Mouse (Mus musculus) retina, embryonic 14.5 days (tissue): ENCODE results near the gene Art2b.
"Not testable (repeated sequence)": the region's sequence is repeated elsewhere in the genome, so short reads cannot be mapped to it uniquely, and the experiment has no call there.

ENCODE experiments used
- DNase-seq: peaks from one replicate; pipeline ENCODE4 v3.0.0-alpha.2; 2015; ENCODE audit warnings: low spot score

Art2b gene

DNA sequence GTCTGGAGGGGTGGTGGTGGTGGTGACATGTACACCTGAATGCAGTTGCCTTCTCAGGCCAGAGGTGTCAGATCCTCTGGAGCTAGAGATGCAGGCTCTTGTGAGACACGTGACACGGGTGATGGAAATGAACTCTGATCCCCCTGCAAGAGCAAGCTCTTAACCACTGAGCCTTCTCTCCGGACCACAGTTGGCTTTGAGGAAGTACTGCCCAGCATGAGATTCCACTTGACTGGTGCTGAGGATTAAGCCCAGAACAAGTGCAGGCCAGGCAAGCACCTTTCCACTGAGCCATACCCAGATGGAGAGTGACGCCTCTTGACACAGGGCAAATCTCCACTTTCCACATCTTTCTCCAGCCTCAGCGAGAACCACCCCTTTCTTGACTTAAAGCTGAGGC lies 26.0 kb downstream of the Art2b start:
- not testable (repeated sequence) for DNase-seq

DNA sequence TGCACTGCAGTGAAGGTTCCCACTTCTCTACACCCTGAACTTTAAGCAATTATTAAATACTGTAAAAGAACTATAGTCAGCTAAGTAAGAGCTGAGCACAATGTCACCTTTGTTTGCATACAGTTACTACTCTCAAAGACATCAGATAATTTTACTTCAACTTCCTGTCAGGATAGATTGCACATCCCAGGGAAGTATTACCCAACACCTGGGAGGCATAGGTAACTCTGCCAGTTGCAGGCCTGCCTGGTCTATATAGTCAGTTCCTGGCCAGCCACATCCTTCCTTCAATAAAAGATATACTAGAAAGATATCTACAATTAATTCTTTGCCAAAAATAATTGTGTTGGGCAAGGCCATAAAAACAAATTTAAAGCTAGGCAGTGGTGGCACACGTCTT lies 28.0 kb downstream of the Art2b start:
- no peak for DNase-seq

DNA sequence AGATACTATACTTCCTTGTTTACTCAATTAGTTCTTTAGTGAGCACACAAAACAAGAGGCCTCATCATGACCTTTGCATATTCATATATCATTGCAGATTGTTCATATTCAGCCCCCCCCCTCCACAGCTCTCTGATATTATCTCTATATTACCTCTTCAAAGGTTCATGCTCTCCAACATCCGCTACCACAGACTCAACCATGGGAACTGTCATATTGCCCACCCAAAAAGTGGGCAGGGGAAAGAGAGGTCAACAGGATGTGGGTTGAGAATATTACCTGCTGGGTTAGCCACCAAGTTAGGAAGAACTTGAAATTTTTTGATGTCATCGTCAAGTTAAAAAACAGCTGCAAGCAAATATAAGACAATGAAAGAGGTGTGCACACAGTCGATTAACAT lies 29.9 kb downstream of the Art2b start:
- DNase-seq, result not testable (repeated sequence)

DNA sequence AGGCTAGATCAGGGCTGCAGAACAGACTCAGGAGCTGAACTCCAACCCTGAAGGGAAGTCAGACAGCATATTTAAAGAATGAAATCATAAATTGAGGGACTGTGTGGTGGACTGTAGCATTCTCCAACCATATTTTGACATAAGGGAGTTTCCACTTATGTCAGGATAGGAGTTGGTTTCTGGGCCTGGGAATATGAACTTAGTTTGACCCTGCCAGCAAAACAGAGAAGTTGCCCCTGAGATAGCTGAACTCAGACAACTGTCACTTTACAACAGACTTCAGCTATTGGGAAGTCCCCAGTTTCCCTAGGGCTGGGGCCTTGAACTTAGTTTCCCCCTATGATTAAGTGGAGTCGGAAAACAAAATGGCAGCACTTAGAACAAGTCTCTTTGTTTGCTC lies 33.9 kb downstream of the Art2b start:
- DNase-seq, result no peak

DNA sequence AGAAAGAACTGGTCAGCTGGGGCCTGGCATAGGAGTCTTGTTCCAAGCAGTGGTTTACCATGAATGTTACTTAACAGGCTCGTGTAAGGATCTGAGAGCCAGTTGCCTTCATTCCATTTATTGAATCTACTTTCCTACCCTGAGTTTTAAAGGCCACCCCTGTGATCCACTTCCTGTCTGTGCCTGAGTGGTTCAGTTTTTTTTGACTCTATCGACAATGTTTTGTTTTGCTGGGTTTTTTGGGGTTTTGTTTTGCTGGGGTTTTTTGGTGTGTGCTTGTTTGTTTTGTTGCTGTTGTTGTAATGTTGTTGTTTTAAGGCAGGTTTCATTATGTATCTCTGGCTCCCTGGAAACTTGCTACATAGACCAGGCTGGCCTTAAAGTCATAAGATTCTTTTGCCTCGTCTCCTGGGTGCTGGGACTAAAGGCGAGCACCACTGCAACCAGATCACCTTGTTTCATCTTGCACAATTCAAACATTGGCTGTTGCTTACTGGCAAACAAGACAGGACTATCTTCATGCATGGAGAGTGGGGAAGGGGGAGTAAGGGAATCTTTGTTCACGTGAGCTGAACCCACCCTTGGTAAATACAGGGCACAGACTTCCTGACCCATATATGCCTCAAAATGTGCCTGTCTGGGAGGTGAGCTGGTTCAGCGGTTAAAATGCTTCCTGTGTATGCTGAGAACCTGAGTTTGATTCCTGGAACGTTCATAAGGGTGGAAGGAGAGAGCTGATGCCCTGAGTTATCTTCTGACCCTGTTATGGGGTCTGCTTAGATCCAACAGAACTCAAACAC lies 34.5 kb downstream of the Art2b start:
- DNase-seq, result no peak

DNA sequence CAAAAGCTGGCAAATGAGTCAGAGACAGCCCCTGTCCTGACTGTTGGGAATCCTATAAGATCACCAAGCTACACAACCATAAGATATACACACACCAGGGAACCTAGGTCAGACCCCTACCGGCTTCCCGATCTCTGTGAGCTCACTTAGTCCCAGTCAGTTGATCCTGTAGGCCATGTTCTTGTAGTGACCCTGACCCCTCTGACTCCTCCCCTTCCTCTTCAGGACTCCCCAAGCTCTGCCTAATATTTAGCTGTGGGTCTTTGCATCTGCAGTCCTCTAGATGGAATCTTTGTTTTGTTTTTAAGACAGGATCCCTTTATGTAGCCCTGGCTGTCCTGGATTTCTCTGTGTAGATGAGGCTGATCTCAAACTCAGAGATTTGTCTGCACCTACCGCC lies 36.1 kb downstream of the Art2b start:
- no peak for DNase-seq

- DNase-seq, result no peak
Observed at GRCm38 (mm10) chr7:101547651-101548050, 37.7 kb downstream of the Art2b start.

DNA sequence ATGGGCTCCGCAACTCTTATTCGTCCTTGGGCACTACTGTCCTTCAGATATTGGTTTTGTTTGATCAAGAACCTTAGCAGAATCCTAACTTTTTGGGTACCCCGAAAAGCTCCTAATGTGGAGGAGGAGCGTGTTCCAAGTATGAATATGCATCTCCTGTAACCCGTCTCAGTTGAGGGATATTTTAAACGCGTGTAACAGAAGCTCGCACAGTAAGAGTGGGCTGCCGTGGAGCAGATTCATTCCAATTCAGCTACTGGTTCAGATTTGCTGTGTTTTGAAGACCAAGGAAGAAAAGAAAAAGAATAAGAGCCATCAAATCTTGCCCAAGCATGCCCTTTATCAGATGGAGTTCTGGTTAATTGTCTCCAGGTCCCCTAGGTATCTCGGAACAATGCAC lies 43.7 kb downstream of the Art2b start:
- no peak for DNase-seq

DNA sequence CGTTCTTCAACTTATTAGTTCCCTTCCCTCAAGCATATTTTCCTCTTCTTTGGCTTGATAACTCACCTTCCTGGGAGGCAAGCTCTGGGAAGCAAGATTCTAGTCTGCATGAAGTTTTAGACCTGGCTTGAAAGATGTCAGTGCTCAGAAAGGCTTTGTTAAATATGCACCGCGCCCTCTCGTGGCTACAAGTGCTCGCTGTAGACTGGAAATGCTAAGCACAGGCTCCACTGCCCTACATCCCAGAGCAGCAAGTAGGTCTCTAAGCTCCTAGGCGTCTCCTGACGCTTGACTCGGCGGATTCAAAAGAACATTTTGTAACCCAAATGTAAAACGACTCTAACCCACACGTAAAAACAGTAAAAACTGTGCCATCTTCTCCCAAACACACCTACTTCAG lies 44.3 kb downstream of the Art2b start:
- DNase-seq, result peak; percentile 94

GRCm38 (mm10) chr7:101540684-101541083 lies 44.7 kb downstream of the Art2b start:
- DNase-seq, result no peak

DNA sequence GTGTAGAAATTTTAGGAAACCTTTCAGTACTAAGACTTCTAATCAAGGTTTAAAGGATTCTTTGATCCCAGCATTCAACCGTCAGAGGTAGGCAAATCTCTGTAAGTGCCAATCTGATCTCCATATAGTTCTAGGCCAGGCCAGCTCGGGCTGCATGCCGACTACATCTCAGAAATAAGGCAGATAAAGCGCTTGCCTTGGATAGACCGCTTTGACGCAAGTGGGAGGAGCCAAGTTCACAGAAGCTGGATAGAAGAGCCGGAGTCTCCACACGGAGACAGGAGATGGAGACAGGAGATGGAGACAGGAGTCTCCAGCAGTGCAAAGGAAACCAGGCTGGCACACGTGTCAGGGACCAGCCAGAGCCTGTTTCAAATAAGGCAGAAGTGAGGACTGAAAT lies 45.6 kb downstream of the Art2b start:
- DNase-seq, result no peak

GRCm38 (mm10) chr7:101538141-101538933 lies 47.1 kb downstream of the Art2b start:
- DNase-seq, result peak; percentile 79

GRCm38 (mm10) chr7:101537541-101537940 lies 47.9 kb downstream of the Art2b start:
- DNase-seq, result no peak

DNA sequence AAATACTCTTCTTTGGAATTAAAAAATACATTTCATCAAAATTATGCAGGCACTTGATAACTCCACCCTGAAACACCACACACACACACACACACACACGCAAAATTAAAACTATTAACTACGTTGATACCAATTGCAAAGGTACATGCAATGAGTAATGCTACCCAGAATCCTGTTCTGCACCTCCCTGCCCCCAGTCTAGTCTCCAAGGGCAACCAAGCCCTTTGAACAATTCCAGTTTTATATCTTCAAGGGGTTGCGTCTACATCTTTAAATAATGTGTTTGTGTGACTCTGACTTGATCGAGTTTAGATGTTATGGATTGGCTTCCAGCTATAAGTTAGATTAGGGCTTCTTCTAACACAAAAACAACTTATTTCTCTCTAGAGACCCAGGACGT lies 49.9 kb downstream of the Art2b start:
- no peak for DNase-seq

DNA sequence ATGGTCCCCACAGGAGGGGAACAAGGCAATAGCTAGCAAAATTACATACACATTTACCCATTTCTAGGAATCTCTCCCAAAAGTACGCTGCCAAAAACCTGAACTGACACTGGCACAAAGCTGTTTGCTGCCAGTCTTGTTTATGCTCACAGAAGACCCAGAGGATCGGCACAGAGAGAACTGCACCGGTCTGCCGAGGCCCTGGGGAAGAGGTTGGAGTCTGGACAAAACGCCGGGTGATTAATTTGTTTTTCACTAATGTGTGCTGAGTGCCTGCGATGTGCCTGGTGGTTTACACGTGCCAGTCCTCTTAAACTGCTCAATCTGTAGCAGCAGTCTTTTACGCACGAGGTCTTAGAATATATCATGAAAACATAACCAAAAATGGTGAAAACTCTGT lies 50.3 kb downstream of the Art2b start:
- DNase-seq, result no peak

DNA sequence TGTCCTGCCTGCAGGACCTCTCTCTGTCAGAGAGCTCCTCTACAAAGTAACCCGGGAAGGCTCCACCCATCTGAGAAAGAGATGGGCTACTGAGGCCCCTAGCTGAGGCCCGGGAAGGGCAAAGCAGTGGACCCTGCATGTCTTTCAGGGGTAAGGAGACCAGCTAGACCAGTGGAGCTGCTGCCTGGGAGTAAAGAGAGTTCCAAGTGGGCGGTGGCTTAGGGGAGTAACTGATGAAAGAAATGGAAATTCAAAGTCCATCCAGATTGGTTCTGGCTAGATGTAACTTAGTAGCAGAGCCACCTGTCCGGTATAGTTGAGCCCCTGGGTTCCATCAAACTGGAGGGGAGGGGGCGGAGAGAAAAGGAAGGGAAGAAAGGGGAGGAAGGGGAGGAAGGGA lies 51.0 kb downstream of the Art2b start:
- no peak for DNase-seq
